Mouse (Mus musculus) forebrain, embryonic 14.5 days (tissue): ENCODE data around the gene Faim2. TPM values are rescaled to one million over a fixed set of nuclear protein-coding genes. Genes with fewer than 3 reads are reported as not detected.

Experiments
- ATAC-seq: fragments of 200-750 bp; cut with Nextera tagmentation; 2 replicates; pipeline ENCODE4 v1.8.0; 2017; ENCODE audit warnings: mild to moderate bottlenecking, moderate library complexity
- DNase-seq: peaks from one replicate; pipeline ENCODE4 v3.0.0-alpha.2; 2015; ENCODE audit warnings: low spot score
- H3K27ac ChIP-seq: fragments of 300-500 bp; sonication (generic); 2 replicates; pipeline ENCODE4 v1.5.1; 2014; ENCODE audit warnings: low read depth, mild to moderate bottlenecking, control low read depth, low read length, moderate library complexity
- H3K27me3 ChIP-seq: fragments of 300-500 bp; sonication (generic); replicated peaks from 2 replicates; pipeline ENCODE4 v1.6.1; 2014; ENCODE audit warnings: low read length, control low read depth, mixed read lengths; ENCODE audit not compliant: control insufficient read depth, insufficient read depth
- H3K36me3 ChIP-seq: fragments of 300-500 bp; sonication (generic); 2 replicates; pipeline ENCODE4 v1.6.1; 2014; ENCODE audit warnings: low read length, control low read depth; ENCODE audit not compliant: control insufficient read depth, insufficient read depth
- H3K4me1 ChIP-seq: fragments of 300-500 bp; sonication (generic); 2 replicates; pipeline ENCODE4 v1.6.1; 2014; ENCODE audit warnings: antibody characterized with exemption, low read length, control low read depth; ENCODE audit not compliant: control insufficient read depth, insufficient read depth
- H3K4me2 ChIP-seq: fragments of 300-500 bp; sonication (generic); 2 replicates; pipeline ENCODE4 v1.6.1; 2014; ENCODE audit warnings: mild to moderate bottlenecking, control low read depth, low read length
- H3K4me3 ChIP-seq: fragments of 300-500 bp; sonication (generic); 2 replicates; pipeline ENCODE4 v1.5.1; 2014; ENCODE audit warnings: low read depth, low read length, control low read depth
- H3K9ac ChIP-seq: fragments of 300-500 bp; sonication (generic); 2 replicates; pipeline ENCODE4 v1.6.1; 2014; ENCODE audit warnings: mild to moderate bottlenecking, low read length, control low read depth, moderate library complexity
- H3K9me3 ChIP-seq: fragments of 300-500 bp; sonication (generic); replicated peaks from 2 replicates; pipeline ENCODE4 v1.6.1; 2016; ENCODE audit warnings: low read length, control low read depth, mixed read lengths; ENCODE audit not compliant: control insufficient read depth
- WGBS: fragments of 180-500 bp; shearing (Covaris S2); extraction: QIAGEN DNeasy Blood & Tissue Kit; methylation state at CpG from one replicate; pipeline ENCODE4 v1.1.7; 2014; 5-methylcytosine and 5-hydroxymethylcytosine counted together
- polyA plus RNA-seq: library from polyadenylated mRNA; unstranded; fragments of >200 nt; fragmentation: Nextera tagmentation; extraction: Ambion mirVana; gene quantifications from 2 replicates; pipeline ENCODE4 v1.2.1, GENCODE M21; 2014

Gene Faim2
- polyA plus RNA-seq: 11.6 and 12.7 TPM in 2 replicates

DNA sequence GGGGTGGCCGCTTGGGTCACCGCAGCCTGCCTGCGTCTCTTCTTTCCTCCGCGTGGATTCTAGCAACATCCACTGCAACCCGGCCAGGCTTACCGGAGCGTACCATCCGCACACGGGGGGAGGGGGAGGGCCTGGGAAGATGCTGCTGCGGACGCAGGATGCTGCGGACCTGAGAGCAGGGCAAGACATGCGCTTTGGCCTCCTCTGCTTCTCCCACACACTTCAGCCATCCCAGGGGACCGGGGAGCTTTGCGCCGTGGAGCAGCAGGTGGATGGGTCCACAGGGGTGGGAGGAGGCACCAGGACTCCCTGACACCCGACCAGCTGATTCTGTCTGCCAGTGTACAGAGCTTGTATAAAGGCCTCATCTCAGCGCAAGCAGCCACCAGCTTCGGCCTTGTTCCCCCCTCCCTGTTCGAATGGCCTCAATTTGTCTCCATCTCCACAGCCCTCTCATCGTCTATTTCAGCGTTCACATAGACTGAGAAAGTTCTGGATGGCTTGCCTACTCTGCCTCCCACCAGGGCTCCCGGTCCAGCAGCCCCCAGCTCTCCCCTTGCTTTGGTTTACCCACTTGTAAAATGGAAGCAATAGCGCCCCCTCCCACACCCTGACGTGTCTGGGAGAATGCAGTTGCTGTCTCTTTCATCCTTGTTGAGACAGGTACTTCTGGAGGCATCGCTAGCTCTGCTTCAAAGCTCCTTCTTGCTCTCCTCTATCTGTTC is at the start of gene Faim2:
Gene Faim2, minus strand, starts transcription at position 537 of the 725 bp plus-strand sequence.
- Histone ChIP-seq H3K4me1 (no peaks in the 10 kb centered on the region), H3K27ac (peak within 1 kb of the TSS; percentile 57; the same call in 1 of the 2 replicates), H3K9ac (peak within 1 kb of the TSS; percentile 52), H3K36me3 (no peaks in the 10 kb centered on the region), H3K27me3 (no peaks in the 10 kb centered on the region), H3K4me2 (peak within 1 kb of the TSS; percentile 51), H3K9me3 (no peaks in the 10 kb centered on the region), H3K4me3 (peak within 1 kb of the TSS; percentile 22)
- DNase-seq (peak; percentile 64), ATAC-seq (peak; percentile 69; the same call in 1 of the 2 replicates)
- 9% methylated on average over 26 of the region's 27 CpGs for WGBS

DNA sequence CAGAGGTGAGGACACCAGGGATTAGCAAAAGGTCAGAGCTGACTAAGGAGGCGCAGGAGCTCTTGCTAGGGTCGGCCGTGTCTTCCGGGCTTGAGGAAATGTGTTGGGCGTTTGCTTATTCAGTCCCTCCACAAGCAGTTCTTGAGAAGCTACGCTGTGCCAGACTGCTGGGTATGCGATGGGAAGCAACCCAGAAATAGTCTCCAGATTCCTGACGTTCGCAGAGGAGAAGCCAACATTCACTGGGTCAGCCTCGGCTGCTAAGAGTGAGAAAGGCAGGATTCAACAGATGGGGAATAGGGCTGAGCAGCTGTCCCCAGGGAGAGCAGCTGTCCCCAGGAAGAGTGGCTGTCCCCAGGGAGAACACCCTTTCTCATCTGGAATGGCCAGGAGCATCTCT is 41.2 kb upstream of the Faim2 start:
- Histone ChIP-seq H3K36me3 (no peaks in the 10 kb centered on the region), H3K9ac (no peak overlapping the region), H3K4me3 (no peak overlapping the region), H3K4me1 (no peaks in the 10 kb centered on the region), H3K27ac (no peak overlapping the region), H3K4me2 (no peak overlapping the region), H3K27me3 (no peaks in the 10 kb centered on the region), H3K9me3 (no peaks in the 10 kb centered on the region)
- ATAC-seq: no peak
- WGBS: 85% methylated on average over 10 of the region's 10 CpGs
- DNase-seq: no peak

DNA sequence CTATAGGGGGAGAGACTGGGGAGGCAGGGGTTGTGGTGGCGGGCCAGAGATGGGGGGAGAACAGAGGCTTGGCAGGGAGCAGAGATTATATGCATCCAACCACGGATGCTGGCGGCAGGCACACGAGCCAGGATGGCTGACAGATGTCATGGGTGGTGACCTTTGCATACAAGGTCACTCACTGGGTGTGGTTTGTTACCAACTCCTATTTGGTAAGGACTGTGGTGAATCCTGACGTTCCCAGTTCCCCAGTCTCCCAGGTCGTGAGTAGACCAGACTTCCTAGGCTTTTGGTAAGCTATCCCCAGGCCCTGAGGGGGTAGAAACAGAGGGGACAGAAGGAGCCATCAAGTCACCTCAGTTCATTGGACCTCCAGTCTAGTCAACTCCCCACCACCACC is 40.7 kb upstream of the Faim2 start:
- WGBS: 76% methylated on average over 6 of the region's 6 CpGs
- ATAC-seq (no peak), DNase-seq (no peak)
- no peaks in the 10 kb centered on the region for H3K27me3 ChIP-seq
- no peaks in the 10 kb centered on the region for H3K36me3 ChIP-seq
- no peaks in the 10 kb centered on the region for H3K4me1 ChIP-seq
- no peak overlapping the region for H3K27ac ChIP-seq
- H3K9me3 ChIP-seq: no peaks in the 10 kb centered on the region
- H3K4me3 ChIP-seq: no peak overlapping the region
- no peak overlapping the region for H3K9ac ChIP-seq
- H3K4me2 ChIP-seq: no peak overlapping the region

DNA sequence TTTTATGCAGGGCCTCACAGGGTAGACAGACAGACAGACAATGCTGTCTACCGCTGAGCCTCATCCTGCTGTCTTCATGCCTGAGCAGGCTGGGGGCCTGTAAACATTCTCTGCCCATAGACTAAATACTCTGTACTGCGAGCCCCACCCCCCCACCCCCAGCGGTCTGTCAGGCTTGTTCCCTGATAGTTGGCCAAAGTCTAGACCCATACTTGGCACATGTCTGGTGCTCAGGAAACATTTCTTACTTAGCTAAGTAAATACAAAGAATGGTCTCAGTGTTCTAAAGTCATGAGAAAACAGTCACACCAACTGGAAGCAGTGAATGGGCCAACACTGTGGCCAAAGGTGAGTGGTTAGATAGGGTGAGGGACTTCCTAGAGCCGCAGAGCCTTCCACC is 39.4 kb upstream of the Faim2 start:
- Histone ChIP-seq H3K36me3 (no peaks in the 10 kb centered on the region), H3K27me3 (no peaks in the 10 kb centered on the region), H3K9me3 (no peaks in the 10 kb centered on the region), H3K4me1 (no peaks in the 10 kb centered on the region), H3K4me2 (no peak overlapping the region), H3K9ac (no peak overlapping the region), H3K4me3 (no peak overlapping the region), H3K27ac (no peak overlapping the region)
- DNase-seq (no peak), ATAC-seq (no peak)
- WGBS: 77% methylated on average over 4 of the region's 4 CpGs

DNA sequence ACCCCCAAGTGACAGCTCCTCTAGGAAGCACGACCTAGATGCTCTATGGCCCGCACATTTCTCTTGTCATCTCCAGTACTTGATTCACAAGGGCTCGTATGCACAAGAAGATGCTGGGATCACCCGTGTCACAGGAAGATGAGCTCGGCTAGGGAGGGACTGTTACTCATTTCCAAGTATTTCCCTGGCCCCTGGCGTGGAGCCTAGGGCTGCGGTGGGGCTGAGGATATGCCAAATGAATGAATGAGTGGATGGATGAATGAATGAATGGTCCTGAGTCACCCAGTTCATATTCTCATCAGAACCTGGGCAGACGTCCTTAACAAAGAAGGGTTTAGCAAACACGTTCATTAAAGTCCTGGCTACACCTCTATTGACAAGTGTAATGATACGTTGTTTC is 32.3 kb upstream of the Faim2 start:
- Histone ChIP-seq H3K9me3 (no peaks in the 10 kb centered on the region), H3K27ac (no peak overlapping the region), H3K27me3 (no peaks in the 10 kb centered on the region), H3K4me2 (no peak overlapping the region), H3K9ac (no peak overlapping the region), H3K4me1 (no peaks in the 10 kb centered on the region), H3K4me3 (no peak overlapping the region), H3K36me3 (no peaks in the 10 kb centered on the region)
- WGBS: 47% methylated on average over 10 of the region's 10 CpGs
- DNase-seq: no peak
- no peak for ATAC-seq

DNA sequence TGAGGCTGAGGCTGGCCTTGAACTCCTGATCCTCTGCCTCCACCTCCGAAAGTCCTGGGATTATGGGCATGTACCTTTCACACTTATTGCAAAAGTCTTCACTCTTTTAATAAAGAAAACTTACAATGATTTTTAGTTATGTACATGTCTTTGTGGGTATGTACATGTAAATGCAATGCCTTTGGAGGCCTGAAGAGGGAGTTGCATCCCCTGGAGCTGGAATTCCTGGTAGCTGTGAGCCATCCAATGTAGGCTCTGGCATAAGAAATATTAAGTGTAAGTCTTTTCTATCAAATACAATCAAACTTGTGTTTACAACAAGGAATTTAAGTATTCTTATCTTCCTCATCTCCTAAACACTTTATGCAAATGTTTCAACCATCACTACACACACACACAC is 31.0 kb upstream of the Faim2 start:
- Histone ChIP-seq H3K4me1 (no peaks in the 10 kb centered on the region), H3K27ac (no peak overlapping the region), H3K27me3 (no peaks in the 10 kb centered on the region), H3K4me2 (no peak overlapping the region), H3K4me3 (no peak overlapping the region), H3K9me3 (no peaks in the 10 kb centered on the region), H3K36me3 (no peaks in the 10 kb centered on the region), H3K9ac (no peak overlapping the region)
- DNase-seq: no peak
- WGBS: 84% methylated on average over 1 of the region's 1 CpGs
- ATAC-seq: no peak

DNA sequence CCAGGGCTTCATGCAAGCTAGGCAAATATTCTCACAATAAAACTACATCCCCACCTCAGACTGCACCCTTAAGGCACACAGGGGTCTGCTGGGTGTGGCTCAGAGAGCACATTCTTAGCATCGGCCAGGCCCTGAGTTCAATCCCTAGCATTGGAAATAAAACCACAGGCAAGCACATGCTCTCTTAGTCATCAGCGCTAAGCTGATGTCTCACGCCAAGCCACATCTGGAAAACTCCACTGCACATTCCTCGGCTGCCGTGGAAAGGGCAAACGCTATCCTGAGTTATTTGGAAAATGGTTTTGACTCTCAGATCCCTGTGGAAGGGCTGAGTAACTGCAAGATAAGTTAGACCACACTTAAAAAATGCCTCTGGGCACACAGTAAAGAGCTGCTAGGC is 25.8 kb upstream of the Faim2 start:
- Histone ChIP-seq H3K4me1 (no peaks in the 10 kb centered on the region), H3K4me2 (no peak overlapping the region), H3K27ac (no peak overlapping the region), H3K9ac (no peak overlapping the region), H3K9me3 (no peaks in the 10 kb centered on the region), H3K36me3 (no peaks in the 10 kb centered on the region), H3K4me3 (no peak overlapping the region), H3K27me3 (no peaks in the 10 kb centered on the region)
- DNase-seq (no peak), ATAC-seq (no peak)
- WGBS: 84% methylated on average over 6 of the region's 6 CpGs

DNA sequence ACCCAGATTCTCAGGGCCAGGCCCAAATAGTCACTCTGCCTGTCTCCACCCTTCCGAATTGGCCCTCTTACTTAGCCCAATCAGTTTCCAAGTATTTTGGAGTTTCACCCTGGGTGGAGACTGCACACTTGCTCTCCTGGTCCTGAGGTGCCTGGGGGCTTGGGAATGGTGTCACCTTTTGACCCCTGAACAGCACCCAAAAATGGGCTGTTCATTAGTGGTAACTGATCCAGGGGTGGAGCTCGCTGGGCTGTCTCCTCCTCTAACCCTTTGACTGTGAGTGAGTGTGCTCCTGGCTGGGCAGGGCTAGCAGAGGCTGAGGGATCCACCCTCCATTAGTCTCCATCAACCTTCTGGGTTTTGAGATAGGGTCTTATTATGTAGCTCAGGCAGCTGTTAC is 21.9 kb upstream of the Faim2 start:
- 50% methylated on average over 2 of the region's 2 CpGs for WGBS
- ATAC-seq (no peak), DNase-seq (no peak)
- Histone ChIP-seq H3K9ac (no peak overlapping the region), H3K4me1 (no peaks in the 10 kb centered on the region), H3K9me3 (no peaks in the 10 kb centered on the region), H3K27ac (no peak overlapping the region), H3K4me3 (no peak overlapping the region), H3K27me3 (no peaks in the 10 kb centered on the region), H3K36me3 (no peaks in the 10 kb centered on the region), H3K4me2 (no peak overlapping the region)

DNA sequence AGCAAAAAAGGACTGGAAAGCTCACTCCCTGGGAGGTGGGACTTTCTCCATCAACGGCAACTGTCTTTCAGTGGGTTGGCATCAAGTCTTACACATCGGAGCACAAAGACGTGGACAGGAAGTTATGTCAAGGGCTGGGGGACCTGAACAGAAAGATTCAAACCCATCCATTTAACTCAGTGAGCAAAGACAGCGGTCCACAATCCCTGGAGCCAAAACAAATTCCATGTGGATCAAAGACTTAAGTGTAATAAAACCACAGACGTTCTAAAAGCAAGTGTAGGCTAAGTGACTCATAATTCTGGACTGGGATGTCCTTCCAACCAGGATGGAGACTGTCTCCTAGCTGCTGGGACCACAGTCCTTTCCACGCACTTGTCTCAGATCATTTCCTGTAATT is 19.8 kb upstream of the Faim2 start:
- Histone ChIP-seq H3K9ac (no peak overlapping the region), H3K36me3 (no peaks in the 10 kb centered on the region), H3K9me3 (no peaks in the 10 kb centered on the region), H3K27ac (no peak overlapping the region), H3K4me1 (no peaks in the 10 kb centered on the region), H3K27me3 (no peaks in the 10 kb centered on the region), H3K4me2 (no peak overlapping the region), H3K4me3 (no peak overlapping the region)
- ATAC-seq (no peak), DNase-seq (no peak)
- WGBS: 84% methylated on average over 6 of the region's 6 CpGs
